Comparison of ENCODE assay signal across 11 mouse cellular contexts in genomic region chr3:38712078-38712873, GRCm38 (mm10).
A peak's percentile ranks its signal among the peaks of the same experiment; 100 is the strongest.
DNase-seq lines count a peak whose midpoint lies in the region; ATAC-seq and TF ChIP-seq lines count a peak whose summit lies in the region.
"Had no signal": no experiment of that assay in that cellular context is flagged by ENCODE, and none has a peak within 500 bp of the region (broad histone marks: within the 10 kb centered on the region; RNA-seq: fewer than 3 reads in every experiment).

No protein-coding gene starts in this region.

- H3K27ac ChIP-seq in left cerebral cortex, adult 2 months = no peak overlapping the region
- H3K27ac ChIP-seq in embryonic facial prominence, embryonic 10.5 days (replicated peaks) = peak overlapping the region; percentile 59
- H3K27ac ChIP-seq in forebrain, postnatal 0 days (ENCODE audit: low read depth, low read length) = 0 out of 2 replicates have a peak overlapping the region, but pooled peaks have one; percentile 9
- no peak overlapping the region for H3K27ac ChIP-seq in midbrain, postnatal 0 days (ENCODE audit: low read depth, low read length)
- H3K27ac ChIP-seq in layer of hippocampus, adult 2 months = no peak overlapping the region
- H3K27ac ChIP-seq: gastrocnemius, adult 2 months had no signal

- no peak overlapping the region for H3K4me2 ChIP-seq in forebrain, postnatal 0 days (ENCODE audit: low read depth)
- no peak overlapping the region for H3K4me2 ChIP-seq in midbrain, postnatal 0 days (ENCODE audit: low read depth, low read length, poor library complexity, severe bottlenecking)
- H3K4me2 ChIP-seq: liver, embryonic 11.5 days had no signal

- 30% methylated on average over 9 of the region's 9 CpGs for WGBS in embryonic facial prominence, embryonic 10.5 days
- WGBS in forebrain, postnatal 0 days = 10% methylated on average over 9 of the region's 9 CpGs
- WGBS in midbrain, postnatal 0 days = 18% methylated on average over 9 of the region's 9 CpGs

- peaks cover 25% of the 10 kb centered on the region for H3K4me1 ChIP-seq in embryonic facial prominence, embryonic 10.5 days
- peaks cover 11% of the 10 kb centered on the region for H3K4me1 ChIP-seq in forebrain, postnatal 0 days (ENCODE audit: insufficient read depth)
- no peaks in the 10 kb centered on the region for H3K4me1 ChIP-seq in midbrain, postnatal 0 days (ENCODE audit: insufficient read depth, low read length)

- intact Hi-C loops in left cerebral cortex, postnatal 14 days (cut with DNase I) = no loop called here
- intact Hi-C loops in left cerebral cortex, adult 2 months (cut with DNase I) = no loop called here

- ATAC-seq in forebrain, postnatal 0 days = peak; percentile 84
- ATAC-seq in midbrain, postnatal 0 days (ENCODE audit: low FRiP score) = 0 out of 2 replicates have a peak, but pooled peaks have one; percentile 73

- TF ChIP-seq CTCF in left cerebral cortex, adult 2 months (IDR thresholded peaks at IDR 0.05) = no peak
- TF ChIP-seq CTCF in forebrain, postnatal 0 days (IDR thresholded peaks at IDR 0.05; ENCODE audit: low read depth) = no peak
- TF ChIP-seq CTCF in midbrain, postnatal 0 days (IDR thresholded peaks at IDR 0.05) = no peak
- TF ChIP-seq CTCF in layer of hippocampus, adult 2 months (conservative IDR thresholded peaks at IDR 0.05) = no peak

- H3K9me3 ChIP-seq in embryonic facial prominence, embryonic 10.5 days = no peaks in the 10 kb centered on the region
- no peaks in the 10 kb centered on the region for H3K9me3 ChIP-seq in forebrain, postnatal 0 days (ENCODE audit: low read length)
- H3K9me3 ChIP-seq in midbrain, postnatal 0 days (ENCODE audit: low read length) = no peaks in the 10 kb centered on the region

- no peak overlapping the region for H3K4me3 ChIP-seq in left cerebral cortex, adult 2 months
- H3K4me3 ChIP-seq in embryonic facial prominence, embryonic 10.5 days = no peak overlapping the region
- no peak overlapping the region for H3K4me3 ChIP-seq in forebrain, postnatal 0 days (ENCODE audit: low read depth, low read length)
- H3K4me3 ChIP-seq in midbrain, postnatal 0 days (ENCODE audit: low read depth, low read length) = no peak overlapping the region
- no peak overlapping the region for H3K4me3 ChIP-seq in layer of hippocampus, adult 2 months
- H3K4me3 ChIP-seq: gastrocnemius, adult 2 months had no signal

- no peak overlapping the region for H3K9ac ChIP-seq in forebrain, postnatal 0 days
- no peak overlapping the region for H3K9ac ChIP-seq in midbrain, postnatal 0 days (replicated peaks; ENCODE audit: low read length, poor library complexity, severe bottlenecking)

- no peaks in the 10 kb centered on the region for H3K36me3 ChIP-seq in embryonic facial prominence, embryonic 10.5 days (replicated peaks)
- H3K36me3 ChIP-seq in forebrain, postnatal 0 days (ENCODE audit: insufficient read depth) = no peaks in the 10 kb centered on the region
- H3K36me3 ChIP-seq in midbrain, postnatal 0 days (ENCODE audit: insufficient read depth, low read length) = no peaks in the 10 kb centered on the region

- DNase-seq in left cerebral cortex, postnatal 14 days (ENCODE audit: low spot score in 2 of 2) = peak; percentile 26 to 51
- no peak for DNase-seq in left cerebral cortex, adult 2 months (ENCODE audit: extremely low spot score in 1 of 2, low spot score in 2 of 2)
- DNase-seq in embryonic facial prominence, embryonic 10.5 days (ENCODE audit: low spot score) = peak; percentile 43
- DNase-seq in forebrain, postnatal 0 days = peak; percentile 61
- peak; percentile 67 for DNase-seq in midbrain, postnatal 0 days (ENCODE audit: low spot score)
- no peak for DNase-seq in layer of hippocampus, adult 2 months (ENCODE audit: low spot score in 2 of 2)
- DNase-seq in kidney, adult 8-10 months = no peak
- DNase-seq in adrenal gland, postnatal 4 days (ENCODE audit: low spot score in 2 of 2) = no peak
- DNase-seq: cerebellum, postnatal 25 days; gastrocnemius, adult 2 months had no signal

- no peaks in the 10 kb centered on the region for H3K27me3 ChIP-seq in embryonic facial prominence, embryonic 10.5 days (replicated peaks; ENCODE audit: low read depth, poor library complexity, severe bottlenecking)
- H3K27me3 ChIP-seq in forebrain, postnatal 0 days (ENCODE audit: insufficient read depth, low read length) = no peaks in the 10 kb centered on the region
- H3K27me3 ChIP-seq in midbrain, postnatal 0 days (ENCODE audit: insufficient read depth, low read length) = no peaks in the 10 kb centered on the region

Comparison
In these comparisons a context has a peak if more than half of its experiments do, and no peak if none do; other contexts are left out.
1. DNase-seq: peak in left cerebral cortex, postnatal 14 days (2 of 2), embryonic facial prominence, embryonic 10.5 days (single experiment), forebrain, postnatal 0 days (single experiment) and midbrain, postnatal 0 days (single experiment); none in left cerebral cortex, adult 2 months (0 of 2), layer of hippocampus, adult 2 months (0 of 2), kidney, adult 8-10 months (0 of 2) and adrenal gland, postnatal 4 days (0 of 2).
2. H3K27ac ChIP-seq: peak in embryonic facial prominence, embryonic 10.5 days (single experiment) and forebrain, postnatal 0 days (single experiment); none in left cerebral cortex, adult 2 months (single experiment), midbrain, postnatal 0 days (single experiment) and layer of hippocampus, adult 2 months (single experiment).